Mouse (Mus musculus) testis, adult 2 months (tissue): Measurements from ENCODE around the gene Nav3. TPM values are rescaled to one million over a fixed set of nuclear protein-coding genes. Genes with fewer than 3 reads are reported as not detected.
"Not testable (repeated sequence)": the region's sequence is repeated elsewhere in the genome, so short reads cannot be mapped to it uniquely, and the experiment has no call there.

ENCODE experiments used
- H3K27ac ChIP-seq: fragments of 200-500 bp; 2 replicates; pipeline ENCODE4 v1.5.1; 2012; ENCODE audit warnings: low read depth, low read length; ENCODE audit not compliant: control insufficient read depth, insufficient read depth
- H3K27me3 ChIP-seq: fragments of 200-500 bp; 2 replicates; pipeline ENCODE4 v1.6.1; 2012; ENCODE audit warnings: mild to moderate bottlenecking, low read length, moderate library complexity; ENCODE audit not compliant: control insufficient read depth, insufficient read depth
- H3K36me3 ChIP-seq: fragments of 200-500 bp; 2 replicates; pipeline ENCODE4 v1.6.1; 2012; ENCODE audit warnings: mild to moderate bottlenecking, low read length; ENCODE audit not compliant: control insufficient read depth, insufficient read depth
- H3K4me1 ChIP-seq: fragments of 200-500 bp; 2 replicates; pipeline ENCODE4 v1.6.1; 2012; ENCODE audit warnings: low read length; ENCODE audit not compliant: control insufficient read depth, insufficient read depth
- H3K4me3 ChIP-seq: fragments of 200-500 bp; 2 replicates; pipeline ENCODE4 v1.5.1; 2012; ENCODE audit warnings: low read depth, mild to moderate bottlenecking, low read length, moderate library complexity, mixed read lengths; ENCODE audit not compliant: control insufficient read depth
- CTCF ChIP-seq: fragments of 200-500 bp; IDR thresholded peaks from 2 replicates; pipeline ENCODE4 v1.5.1; 2012; ENCODE audit warnings: low read depth, mild to moderate bottlenecking, inconsistent platforms, low read length, moderate library complexity; ENCODE audit not compliant: control insufficient read depth, insufficient read depth, insufficient replicate concordance
- POLR2A ChIP-seq: fragments of 200-500 bp; IDR thresholded peaks from 2 replicates; pipeline ENCODE4 v1.6.1; 2012; ENCODE audit warnings: low read depth, mild to moderate bottlenecking, inconsistent platforms, low read length, moderate library complexity; ENCODE audit not compliant: control insufficient read depth
- polyA plus RNA-seq: library from polyadenylated mRNA; depleted of rRNA; stranded (reverse); fragments of >200 nt; gene quantifications from 2 replicates; pipeline ENCODE4 v1.2.3, GENCODE M21; 2012

Nav3 gene
- polyA plus RNA-seq, 1 experiment = 0.32 TPM

GRCm38 (mm10) chr10:110415624-110416023 lies 40.4 kb downstream of the Nav3 start:
- H3K27ac ChIP-seq = no peak overlapping the region
- H3K36me3 ChIP-seq = no peaks in the 10 kb centered on the region
- no peak overlapping the region for H3K4me3 ChIP-seq
- TF ChIP-seq CTCF = no peak
- H3K4me1 ChIP-seq = no peaks in the 10 kb centered on the region
- H3K27me3 ChIP-seq = no peaks in the 10 kb centered on the region

GRCm38 (mm10) chr10:110413281-110413897 lies 42.6 kb downstream of the Nav3 start:
- H3K27ac ChIP-seq = no peak overlapping the region

GRCm38 (mm10) chr10:110402950-110403349 lies 53.1 kb downstream of the Nav3 start:
- H3K27ac ChIP-seq = no peak overlapping the region
- no peak overlapping the region for H3K4me3 ChIP-seq
- H3K36me3 ChIP-seq = no peaks in the 10 kb centered on the region
- TF ChIP-seq POLR2A (no peak), CTCF (no peak)
- no peaks in the 10 kb centered on the region for H3K4me1 ChIP-seq
- no peaks in the 10 kb centered on the region for H3K27me3 ChIP-seq

More at GRCm38 (mm10) chr10:110413281-110413897, 42.6 kb downstream of the Nav3 start:
- no peaks in the 10 kb centered on the region for H3K4me1 ChIP-seq
- no peak overlapping the region for H3K4me3 ChIP-seq
- H3K27me3 ChIP-seq = no peaks in the 10 kb centered on the region
- no peaks in the 10 kb centered on the region for H3K36me3 ChIP-seq
- TF ChIP-seq POLR2A = no peak
- no peak for TF ChIP-seq CTCF

- Histone ChIP-seq H3K27me3 (no peaks in the 10 kb centered on the region), H3K4me1 (no peaks in the 10 kb centered on the region), H3K4me3 (no peak overlapping the region), H3K36me3 (no peaks in the 10 kb centered on the region), H3K27ac (no peak overlapping the region)
- no peak for TF ChIP-seq CTCF
- TF ChIP-seq POLR2A = no peak
These were observed 55.4 kb downstream of the Nav3 start for GRCm38 (mm10) chr10:110400642-110401041.

- H3K27ac ChIP-seq = no peak overlapping the region
- H3K4me1 ChIP-seq = no peaks in the 10 kb centered on the region
- H3K36me3 ChIP-seq = no peaks in the 10 kb centered on the region
- TF ChIP-seq POLR2A (no peak), CTCF (no peak)
- H3K27me3 ChIP-seq = no peaks in the 10 kb centered on the region
- no peak overlapping the region for H3K4me3 ChIP-seq
These were observed 57.4 kb downstream of the Nav3 start for GRCm38 (mm10) chr10:110398643-110399042.

GRCm38 (mm10) chr10:110386476-110387197 lies 69.4 kb downstream of the Nav3 start:
- no peak for TF ChIP-seq CTCF

GRCm38 (mm10) chr10:110383506-110384229 lies 72.3 kb downstream of the Nav3 start:
- H3K36me3 ChIP-seq, H3K4me3 ChIP-seq, H3K27me3 ChIP-seq, H3K4me1 ChIP-seq, H3K27ac ChIP-seq: not testable (repeated sequence)

More at GRCm38 (mm10) chr10:110386476-110387197, 69.4 kb downstream of the Nav3 start:
- Histone ChIP-seq H3K36me3 (no peaks in the 10 kb centered on the region), H3K27me3 (no peaks in the 10 kb centered on the region), H3K4me1 (no peaks in the 10 kb centered on the region), H3K4me3 (no peak overlapping the region), H3K27ac (no peak overlapping the region)
